Mouse (Mus musculus): ENCODE data around the gene Rarb.

DNA sequence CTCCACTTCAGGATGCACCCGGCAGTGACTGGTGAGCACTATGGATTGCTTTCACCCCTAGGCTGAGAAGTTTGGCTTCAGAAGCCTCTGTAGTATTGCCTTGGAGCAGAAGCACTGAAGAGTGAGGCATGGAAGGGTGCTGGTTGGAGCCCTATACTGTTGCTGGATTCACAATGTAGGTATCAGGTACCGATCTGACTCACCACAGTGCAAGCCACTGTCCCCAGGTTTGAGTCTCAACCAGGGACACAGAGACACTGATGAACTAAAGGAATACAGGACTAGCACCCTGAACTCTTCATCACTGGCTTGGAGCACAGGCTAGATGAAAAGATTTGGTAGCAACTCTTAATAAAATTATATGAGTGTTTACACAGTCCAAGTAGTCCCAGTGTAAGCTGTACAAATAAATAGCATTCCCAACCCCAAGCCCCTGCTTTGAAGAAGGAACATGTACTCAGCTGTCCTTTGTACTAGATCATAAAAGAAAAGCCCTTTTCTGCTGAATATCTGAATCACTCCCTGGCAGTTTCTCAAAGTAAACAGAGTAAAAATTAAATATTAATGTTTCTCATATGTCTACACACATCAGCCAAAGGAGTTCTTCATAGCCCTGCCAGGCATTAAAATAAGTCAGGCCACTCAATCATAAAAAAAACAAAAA, 90.6 kb downstream of the Rarb start:
- TF ChIP-seq EP300 (IDR thresholded peaks at IDR 0.05; ENCODE audit: low read depth) (no peak), CTCF (IDR thresholded peaks at IDR 0.05; ENCODE audit: low read depth) (no peak)
